Mouse (Mus musculus): ENCODE results near the gene Hsp90ab1.

Hsp90ab1 gene

DNA sequence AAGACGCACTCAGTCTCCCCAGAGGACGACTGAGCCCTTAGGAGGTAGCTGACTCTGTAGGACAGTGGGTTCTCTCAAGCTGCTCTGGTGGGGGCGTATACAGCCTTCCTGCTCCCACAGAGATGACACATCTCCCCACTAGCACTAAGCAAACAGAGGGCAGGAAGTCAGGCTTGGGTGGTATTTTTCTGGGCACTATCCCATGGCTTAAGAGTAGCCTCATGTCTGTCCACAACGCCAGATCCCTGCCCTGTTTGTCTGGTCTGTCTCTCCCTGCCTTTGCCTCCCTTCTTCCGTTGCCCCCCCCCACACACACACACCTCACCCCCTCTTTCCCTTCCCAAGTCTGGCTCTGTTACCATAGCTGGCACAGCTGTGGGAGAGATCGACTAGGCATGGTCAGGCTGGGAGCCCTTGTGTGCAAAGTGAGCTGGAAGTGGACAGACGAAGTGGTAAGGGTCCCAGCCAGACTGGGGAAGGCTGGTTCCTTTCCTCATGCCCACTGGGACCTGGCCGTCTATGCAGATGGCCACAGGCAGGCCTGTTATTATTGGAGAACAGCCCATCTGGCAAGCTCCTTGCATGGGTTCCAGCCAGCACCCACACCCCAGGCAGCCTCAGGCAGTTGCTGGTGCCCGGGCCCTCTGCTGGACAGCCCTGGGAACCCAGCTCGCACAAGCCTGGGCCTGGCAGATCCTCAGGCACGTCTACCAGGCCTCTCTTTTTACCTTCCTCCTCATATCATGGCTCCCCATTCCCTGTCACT, 23.7 kb upstream of the Hsp90ab1 start:
- in situ Hi-C loops (cut with MboI): no loop called here

DNA sequence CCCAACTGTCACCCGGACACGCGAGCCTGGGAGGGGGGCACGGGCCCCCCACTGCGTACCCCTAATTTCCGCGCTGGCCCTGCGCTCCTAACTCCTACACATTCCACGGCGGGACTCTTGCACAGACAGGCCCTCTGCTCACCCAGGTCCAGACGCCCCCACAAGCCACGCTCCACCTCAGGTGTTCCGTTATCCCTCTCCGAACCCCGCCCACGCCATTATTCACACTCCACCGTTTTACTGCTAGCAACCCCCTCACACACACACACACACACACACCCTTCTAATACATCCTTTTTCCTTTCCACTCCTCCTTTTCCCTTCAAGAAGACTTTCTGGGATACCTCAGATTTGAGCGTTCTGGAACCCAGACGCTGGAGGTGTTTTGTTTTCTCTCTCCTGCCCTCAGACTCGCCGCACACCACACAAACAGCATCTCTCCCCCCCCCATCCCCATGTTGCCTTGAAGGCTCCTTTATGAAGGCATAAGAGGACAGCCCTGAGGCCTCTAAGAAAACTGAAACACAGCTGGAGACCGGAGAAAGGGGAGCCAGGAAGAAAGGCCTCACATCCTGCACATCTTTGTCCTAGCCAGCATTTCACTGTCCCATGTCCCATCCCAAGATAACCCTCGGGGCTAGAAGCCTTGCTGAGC, 22.8 kb upstream of the Hsp90ab1 start:
- in situ Hi-C loops (cut with MboI): no loop called here

DNA sequence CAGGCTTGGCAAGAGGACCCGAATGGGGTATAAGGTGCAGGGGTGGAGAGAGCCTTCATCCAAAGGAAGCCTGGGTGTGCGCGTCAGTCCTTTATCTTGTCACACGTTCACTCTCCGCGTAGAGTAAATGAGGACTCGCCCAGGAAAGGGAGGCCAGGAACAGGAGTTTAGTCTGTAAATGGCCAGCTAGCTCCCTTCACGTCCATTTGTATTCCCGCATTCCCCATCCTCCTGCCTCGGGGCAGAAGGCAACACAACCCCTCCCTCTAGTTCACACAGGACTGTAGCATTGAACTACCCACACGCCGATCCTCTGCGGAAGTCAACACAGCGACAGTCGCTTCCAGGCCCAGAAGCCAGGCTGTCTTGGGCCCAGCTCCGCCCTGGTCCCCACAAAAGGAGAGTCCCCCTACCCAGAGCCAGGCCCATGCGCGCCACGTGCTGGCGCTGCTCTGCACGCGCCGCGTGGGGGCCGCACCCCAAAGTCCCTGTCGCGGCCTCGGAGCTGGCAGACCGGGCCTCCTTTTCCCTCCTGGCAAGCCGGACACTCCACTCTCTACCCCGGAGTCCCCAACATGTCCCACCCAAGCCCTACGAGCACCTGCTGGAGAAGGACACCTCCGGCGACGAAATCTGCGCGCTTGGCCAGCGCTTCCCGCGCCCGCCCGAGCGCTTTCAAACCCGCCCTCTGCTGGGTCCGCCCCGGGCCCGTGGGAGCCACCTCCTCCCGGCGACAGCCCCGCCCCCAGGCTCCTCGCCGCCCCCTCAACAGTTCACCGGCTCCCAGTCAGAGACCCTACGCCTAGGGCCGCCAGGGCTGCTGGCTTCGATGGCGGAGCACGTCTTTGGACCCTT, 22.0 kb upstream of the Hsp90ab1 start:
- in situ Hi-C loops (cut with MboI): no loop called here

DNA sequence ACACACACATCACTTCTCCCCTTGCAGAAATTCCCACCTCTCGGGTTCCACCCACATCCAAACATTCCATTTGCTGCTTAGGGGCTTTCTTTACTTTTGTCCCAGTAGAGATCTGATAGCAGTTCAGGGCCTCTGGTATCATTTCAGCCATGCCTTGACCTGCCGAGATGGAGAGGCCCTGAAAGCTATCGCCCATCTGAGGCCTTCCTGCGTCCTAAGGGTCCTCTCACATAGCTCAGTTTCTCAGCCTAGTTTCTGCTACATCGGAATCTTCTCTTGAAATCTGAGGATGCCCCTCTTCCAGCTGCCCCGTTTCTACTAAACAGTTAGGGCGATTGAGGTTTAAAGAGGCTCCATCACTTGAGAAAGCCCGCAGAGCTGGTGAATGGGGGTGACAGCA, 21.1 kb upstream of the Hsp90ab1 start:
- in situ Hi-C loops (cut with MboI): no loop called here

DNA sequence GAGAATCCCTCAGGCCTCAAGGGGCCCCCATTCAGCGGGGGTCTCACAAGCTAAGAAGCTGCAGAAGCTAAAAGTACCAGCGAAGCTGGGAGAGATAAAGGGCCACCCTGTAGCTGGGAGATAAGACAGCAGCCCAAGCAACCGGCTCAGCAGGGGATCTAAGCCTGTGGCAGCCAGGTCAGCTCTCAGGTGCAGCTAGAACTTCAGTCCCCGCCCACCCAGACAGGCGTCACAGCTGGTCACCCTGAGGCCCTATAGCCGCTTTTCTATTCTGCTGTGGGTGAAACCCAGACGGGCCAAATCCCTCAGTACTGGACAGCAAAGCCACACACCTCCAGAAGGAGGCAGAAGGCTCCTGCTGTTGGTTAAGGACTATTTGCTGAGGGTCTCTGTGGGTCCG, 20.4 kb upstream of the Hsp90ab1 start:
- in situ Hi-C loops (cut with MboI): no loop called here

DNA sequence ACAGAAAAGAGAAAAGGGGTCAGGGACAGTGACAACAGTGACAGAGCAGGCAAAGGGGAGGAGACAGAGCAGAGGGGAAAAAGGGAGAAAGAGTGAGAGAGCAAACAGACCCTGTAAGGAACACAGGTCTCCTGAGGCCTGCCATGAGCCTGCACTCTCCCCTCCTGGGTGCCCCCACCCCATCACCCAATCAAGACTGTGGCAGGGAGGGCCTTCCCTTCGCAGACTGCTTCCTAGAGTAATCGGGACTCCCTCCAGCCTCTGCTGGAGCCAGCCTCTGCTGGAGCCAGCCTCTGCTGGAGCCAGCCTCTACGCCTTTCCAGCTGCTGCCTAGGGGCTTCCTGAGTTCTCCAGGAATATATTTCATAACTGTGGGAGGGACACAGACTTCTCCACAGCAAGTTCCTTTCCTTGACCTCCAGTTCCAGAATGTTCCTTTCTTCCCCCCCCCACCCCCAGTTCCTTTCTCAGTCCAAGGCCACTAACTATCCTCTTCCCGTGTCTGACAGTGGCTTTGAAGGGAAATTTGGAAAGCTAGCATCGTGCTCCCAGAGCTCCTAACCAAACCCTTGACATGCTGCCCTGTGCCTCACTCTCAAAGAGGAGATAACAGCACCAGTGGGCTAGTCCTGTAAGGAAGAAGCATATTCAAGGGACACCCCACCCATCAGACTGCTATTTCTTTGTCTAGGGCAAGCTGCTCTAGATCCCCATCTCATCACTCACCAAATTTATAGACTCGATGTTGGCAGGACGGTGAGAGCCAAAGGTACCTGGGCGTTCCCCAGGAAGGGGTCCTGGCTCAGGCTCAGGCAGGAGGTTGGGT, 19.7 kb upstream of the Hsp90ab1 start:
- in situ Hi-C loops (cut with MboI): no loop called here

DNA sequence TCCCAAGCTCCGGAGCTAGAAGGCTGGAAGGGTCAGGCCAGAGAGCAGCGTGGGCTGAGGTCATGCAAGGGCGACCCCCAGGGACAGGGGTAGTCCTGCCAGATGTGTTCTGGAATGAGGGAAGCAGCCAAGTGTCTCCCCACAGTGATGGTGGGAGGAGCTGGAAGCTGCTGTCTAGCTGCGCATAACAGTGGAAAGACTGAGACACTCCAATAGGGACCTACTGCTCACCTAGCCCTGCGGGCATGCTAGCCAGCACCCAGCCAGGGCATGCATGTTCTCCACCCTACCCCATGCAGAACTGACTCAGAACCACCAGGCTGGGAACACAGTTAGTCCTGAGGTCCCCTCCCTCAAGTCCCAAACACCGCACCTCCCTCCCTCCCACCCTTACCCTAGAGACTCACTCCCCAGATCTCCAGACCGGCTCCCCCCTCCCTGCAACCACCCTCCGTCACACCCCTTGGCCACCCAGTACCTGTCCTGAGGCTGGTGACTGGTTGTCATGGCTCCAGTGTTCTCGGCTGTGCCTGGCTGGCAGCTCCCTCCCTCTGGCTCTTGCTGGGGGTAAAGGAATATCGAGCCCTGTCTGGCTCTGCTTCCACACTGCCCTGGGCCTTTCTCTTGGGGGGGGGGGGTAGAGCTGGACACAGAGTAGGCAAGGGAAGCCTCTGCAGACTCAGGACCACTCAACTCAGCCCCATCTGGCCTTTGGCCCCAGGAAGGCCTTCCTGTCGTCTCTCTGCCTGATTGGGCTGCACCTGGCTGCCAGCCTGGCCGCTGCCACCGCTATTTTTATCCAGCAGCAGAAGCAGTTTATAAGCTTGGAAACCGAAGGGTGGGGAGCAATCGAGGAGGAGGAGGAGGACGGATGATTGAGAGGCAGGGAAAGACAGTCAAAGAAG, 18.9 kb upstream of the Hsp90ab1 start:
- in situ Hi-C loops (cut with MboI): no loop called here

DNA sequence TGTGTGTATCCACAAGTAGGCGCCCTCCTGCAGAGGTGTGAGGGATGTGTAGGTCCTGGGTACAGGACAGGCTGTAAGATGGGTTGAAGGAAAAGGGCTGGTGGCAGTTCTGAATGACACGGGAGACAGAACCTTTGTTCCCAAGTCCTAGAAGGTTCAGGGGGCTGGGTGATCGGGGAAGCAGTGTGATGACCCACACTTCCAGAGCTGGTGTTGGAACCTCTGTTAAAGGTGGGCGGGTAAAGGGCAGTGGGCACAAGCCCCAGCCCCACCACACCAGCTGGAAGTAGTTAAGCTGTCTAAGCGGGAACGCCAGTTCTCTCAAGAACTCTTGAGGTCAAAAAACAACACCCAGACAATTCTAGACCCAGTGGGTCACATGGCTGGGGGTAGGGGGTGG, 17.3 kb upstream of the Hsp90ab1 start:
- in situ Hi-C loops (cut with MboI): no loop called here

DNA sequence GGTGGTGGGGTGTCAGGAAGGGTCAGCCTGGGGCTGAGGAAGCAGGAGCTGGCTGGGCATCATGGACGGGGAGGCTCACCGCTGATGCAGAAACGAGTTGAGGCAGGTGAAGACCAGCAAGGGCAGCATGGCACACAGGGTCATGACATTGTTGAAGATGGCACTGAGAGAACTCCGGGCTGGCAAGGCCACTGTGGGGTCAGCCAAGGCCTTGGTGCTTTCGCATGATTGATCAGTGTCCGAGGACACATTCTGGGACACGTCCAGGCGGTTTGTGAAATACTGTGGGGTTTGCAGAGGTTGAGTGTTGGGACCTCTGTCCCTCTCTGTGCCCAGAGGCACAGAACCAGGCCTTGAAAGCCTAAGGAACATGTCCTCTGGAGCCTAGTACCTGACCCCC, 16.8 kb upstream of the Hsp90ab1 start:
- in situ Hi-C loops (cut with MboI): no loop called here

DNA sequence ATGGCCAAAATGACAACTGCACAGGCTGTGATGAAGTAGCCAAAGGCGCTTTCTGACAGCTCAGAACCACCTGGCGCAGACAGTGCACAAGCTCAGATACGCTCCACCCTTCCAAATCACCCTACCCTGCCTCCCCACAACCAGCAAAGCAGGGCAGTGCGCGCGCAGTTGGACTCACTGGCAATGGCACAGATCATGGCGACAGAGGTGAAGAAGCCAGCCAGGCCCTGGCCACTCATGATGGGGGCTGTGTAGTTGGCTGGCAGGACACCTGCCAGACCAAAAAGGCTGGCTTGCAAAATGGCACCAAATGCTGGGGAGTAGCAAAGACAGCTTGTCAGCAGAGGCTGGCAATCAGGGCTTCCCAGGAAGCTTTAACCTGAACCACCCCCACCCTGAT, 16.2 kb upstream of the Hsp90ab1 start:
- in situ Hi-C loops (cut with MboI): no loop called here

DNA sequence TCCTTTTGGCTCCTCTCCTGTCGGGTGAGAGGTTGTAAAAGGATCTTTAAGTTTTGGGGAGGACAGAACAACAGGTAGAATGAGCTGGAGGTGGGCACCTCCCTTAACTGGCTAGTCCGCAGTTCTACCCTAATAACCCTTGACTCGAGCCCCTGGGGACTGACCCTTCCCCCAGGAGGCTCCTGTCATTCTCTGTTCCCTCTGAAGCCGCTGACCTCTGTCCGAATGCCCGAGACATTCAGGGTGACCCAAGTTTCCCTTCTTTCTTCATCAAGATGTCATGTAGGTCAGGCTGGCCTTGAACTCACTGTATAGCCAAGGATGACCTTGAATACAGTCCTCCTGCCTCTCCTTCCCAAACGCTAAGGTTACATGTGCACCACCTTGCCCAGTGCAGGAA, 15.3 kb upstream of the Hsp90ab1 start:
- in situ Hi-C loops (cut with MboI): no loop called here

DNA sequence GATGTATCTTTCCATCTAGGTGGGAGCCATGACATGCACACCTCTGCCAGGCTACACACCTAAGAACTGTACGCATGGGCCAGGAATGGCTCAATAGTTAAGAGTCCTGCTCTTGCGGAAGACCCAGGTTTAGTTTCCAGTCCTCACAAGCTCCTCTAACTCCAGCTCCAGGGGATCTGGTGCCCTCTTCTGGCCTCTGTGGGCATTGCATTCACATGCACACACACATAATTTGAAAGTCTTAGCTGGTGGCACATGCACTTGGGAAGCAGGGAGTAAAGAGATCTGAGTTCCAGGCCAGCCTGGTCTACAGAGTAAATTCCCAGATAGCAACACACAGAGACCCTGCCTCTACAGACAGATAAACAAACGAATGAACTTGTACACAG, 13.4 kb upstream of the Hsp90ab1 start:
- in situ Hi-C loops (cut with MboI): no loop called here

DNA sequence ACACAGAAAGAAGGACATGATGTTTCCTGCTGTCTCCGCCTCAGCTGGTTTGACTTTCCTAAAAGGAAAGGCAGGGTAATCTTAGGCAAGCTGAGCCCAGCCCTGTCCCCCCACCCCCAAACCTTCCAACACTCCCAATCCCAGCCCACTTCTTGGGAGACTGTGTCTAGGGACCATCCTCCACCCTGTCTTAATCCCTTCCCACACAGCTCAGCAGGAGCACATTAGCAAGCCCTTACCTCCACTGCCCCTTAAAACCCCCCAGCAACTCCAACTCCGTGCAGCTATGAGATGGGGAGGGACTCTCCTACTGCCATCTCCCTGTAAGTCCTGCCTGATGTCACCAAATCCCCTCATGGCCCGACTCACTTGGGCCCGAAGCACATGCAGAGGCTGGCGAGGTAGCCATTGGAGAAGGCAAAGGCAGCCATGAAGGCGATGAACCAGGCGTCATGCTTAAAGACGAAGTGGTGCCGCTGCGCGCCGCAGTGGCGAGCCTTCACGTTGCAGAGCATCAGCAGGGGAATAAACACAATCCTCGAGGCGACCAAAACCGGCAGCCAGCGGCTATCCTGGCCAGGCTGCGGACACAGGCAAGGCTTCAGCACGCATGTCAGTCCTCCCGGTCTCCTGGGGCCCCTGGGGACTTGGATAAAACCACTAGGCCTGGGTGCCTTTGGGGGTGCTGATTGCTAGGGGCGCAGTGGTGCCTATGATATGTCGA, 12.8 kb upstream of the Hsp90ab1 start:
- in situ Hi-C loops (cut with MboI): no loop called here

DNA sequence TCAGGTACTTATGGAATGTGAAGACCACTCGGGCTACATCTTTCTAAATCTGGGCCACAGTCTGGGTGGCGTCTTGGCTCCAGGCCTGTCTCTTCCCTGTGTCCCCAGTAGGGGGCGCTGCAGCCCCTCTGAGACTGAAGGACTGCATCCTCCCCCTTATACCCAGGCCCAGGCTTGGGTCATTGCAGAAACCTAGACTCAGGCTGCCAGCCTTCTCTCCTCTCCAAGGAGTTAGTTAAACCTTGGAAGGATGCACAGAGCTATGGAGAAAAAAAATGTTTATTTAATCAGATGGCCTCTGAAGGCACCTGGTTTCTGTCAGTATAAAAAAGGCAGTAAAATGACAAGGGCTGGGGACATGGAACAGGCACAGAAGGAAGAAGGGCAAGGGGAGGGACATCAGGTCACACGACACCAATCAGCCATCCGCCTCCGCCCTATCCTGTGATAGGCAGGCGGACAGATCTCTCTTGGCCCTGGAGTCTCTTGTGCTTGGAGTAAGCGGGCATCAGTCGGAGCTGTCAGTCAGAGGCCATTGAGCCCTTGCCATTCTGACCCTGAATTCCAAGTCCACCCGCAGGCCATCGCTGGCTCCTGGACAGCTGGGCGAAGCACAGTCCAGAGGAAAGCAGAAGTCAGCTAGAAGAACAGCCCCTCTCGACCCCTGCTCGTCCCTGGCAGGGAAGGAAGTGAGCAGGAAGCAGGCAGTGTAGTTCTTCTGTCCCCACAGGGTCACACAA, 12.0 kb upstream of the Hsp90ab1 start:
- in situ Hi-C loops (cut with MboI): loop anchor here (5.0 kb wide), 1 partner anchor 42 kb away; no protein-coding TSS in a partner anchor

DNA sequence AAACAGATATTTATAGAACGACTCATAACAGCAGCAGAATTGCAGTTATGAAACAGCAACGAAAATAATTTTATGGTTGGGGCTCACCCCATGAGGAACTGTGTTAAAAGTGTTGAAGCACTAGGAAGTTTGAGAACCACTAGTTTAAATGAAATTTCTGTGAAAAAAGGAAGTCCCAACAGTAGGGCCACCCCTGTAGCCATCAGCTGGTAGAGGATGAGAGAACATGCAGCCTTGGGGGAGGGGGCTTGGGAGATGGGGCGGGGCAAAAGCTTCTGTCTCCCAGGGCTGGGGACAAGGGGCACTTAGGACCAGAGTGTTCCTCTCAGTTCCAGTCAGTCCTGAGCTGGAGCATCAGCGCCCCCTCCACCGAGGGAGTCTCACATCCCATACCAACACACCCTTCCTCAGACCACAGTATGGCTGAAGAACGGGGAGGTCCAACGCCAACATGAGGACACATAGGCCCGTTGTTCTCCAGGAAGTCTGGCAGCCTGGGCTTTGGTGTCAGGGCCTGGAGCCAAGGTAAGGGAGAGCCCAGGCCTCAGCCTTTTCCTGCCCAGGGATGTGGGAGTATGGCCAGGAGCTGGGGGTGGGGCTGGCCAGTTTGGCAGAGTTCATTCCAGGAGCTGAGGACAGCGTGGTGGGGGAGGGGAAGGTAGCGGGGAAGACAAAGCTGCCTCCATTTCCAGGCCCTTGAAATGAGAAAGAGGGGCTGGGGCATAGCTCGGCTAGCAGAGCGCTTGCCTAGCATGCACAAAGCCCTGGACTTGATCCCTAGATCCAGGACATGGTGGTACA, 11.2 kb upstream of the Hsp90ab1 start:
- in situ Hi-C loops (cut with MboI): loop anchor here (5.0 kb wide), 1 partner anchor 43 kb away; no protein-coding TSS in a partner anchor

DNA sequence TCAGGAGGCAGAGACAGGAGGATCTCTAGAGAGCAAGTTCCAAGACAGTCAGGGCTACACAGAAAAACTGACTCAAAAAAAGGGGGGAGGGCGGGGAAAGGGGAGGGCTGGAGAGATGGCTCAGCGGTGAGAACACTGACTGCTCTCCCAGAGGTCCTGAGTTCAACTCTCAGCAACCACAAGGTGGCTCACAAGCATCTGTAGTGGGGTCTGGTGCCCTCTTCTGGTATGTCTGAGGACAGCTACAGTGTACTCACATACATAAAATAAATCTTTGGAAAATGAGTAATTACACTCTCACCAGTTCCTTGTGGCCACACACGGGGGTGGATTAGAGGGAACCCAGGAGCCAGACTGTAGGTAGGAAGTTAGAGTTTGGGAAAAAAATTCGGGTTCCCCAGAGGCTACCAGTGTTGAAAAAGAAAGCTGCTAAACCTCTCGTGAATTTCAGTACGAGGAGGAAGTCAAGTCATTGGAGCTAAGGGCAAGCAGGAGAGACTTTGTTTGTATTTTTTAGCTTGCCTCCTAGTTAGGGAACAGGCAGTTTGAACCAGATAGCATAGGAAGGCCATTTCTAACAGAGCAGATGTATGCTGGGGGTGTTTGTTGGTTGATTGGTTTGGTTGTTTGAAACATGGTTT, 9.8 kb upstream of the Hsp90ab1 start:
- in situ Hi-C loops (cut with MboI): loop anchor here (5.0 kb wide), 1 partner anchor 44 kb away; no protein-coding TSS in a partner anchor

DNA sequence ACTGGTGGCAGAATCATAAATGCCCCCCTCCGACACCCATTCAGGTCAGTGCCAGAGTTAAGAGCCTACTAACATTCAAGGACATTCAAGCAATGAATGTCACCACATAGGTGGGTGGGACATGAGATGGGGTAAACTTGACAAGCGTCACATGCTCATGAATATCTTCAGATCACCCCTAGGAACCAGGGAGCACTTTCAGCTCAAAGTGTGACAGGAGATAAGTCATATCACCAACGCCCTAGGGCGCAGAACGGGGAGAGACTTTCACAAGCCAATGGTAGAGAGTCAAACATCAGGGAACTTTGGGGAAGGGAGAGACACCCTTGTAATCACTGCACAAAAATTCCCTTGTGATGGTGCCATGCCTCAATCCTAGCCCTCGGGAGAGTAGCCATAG, 9.1 kb upstream of the Hsp90ab1 start:
- in situ Hi-C loops (cut with MboI): loop anchor here (5.0 kb wide), 1 partner anchor 45 kb away; no protein-coding TSS in a partner anchor

DNA sequence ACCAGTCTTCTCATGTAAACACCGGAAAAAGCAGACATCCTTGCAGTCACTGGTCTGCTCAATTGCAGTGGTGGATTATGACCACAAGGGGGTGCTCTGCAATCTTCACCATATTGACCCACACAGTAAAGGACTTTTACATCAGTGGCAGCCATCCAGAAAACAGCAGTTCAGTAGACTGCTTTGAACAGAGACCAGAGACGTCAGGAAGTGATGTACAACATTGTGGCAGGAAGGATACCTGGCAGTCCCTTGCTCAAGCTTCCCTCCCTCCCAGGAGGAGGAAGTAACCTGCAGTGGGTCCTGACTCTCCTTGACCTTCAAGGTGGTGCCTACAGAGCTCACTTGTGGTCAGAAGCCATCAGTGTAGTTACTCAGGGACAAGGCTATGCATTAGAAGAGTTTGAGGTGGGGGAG, 8.5 kb upstream of the Hsp90ab1 start:
- in situ Hi-C loops (cut with MboI): loop anchor here (5.0 kb wide), 1 partner anchor 46 kb away; no protein-coding TSS in a partner anchor

All from mature B cell (primary cell).